Mouse (Mus musculus) liver, embryonic 13.5 days (tissue): ENCODE results near the gene Cbx5. TPM values are rescaled to one million over a fixed set of nuclear protein-coding genes. Genes with fewer than 3 reads are reported as not detected.

Source experiments
- ATAC-seq: fragments of 200-750 bp; cut with Nextera tagmentation; 2 replicates; pipeline ENCODE4 v1.8.0; 2017; ENCODE audit warnings: low read depth, mild to moderate bottlenecking, moderate number of reproducible peaks, moderate library complexity
- DNase-seq: peaks from one replicate; pipeline ENCODE4 v3.0.0; 2022
- H3K27ac ChIP-seq: fragments of 300-500 bp; sonication (generic); 2 replicates; pipeline ENCODE4 v1.5.1; 2015; ENCODE audit warnings: moderate library complexity, mild to moderate bottlenecking, inconsistent platforms
- H3K27me3 ChIP-seq: fragments of 300-500 bp; sonication (generic); 2 replicates; pipeline ENCODE4 v1.6.1; 2015; ENCODE audit warnings: mild to moderate bottlenecking, inconsistent platforms
- H3K36me3 ChIP-seq: fragments of 300-500 bp; sonication (generic); 2 replicates; pipeline ENCODE4 v1.6.1; 2015; ENCODE audit warnings: mild to moderate bottlenecking, inconsistent platforms
- H3K4me1 ChIP-seq: fragments of 300-500 bp; sonication (generic); replicated peaks from 2 replicates; pipeline ENCODE4 v1.6.1; 2015; ENCODE audit warnings: inconsistent platforms
- H3K4me2 ChIP-seq: fragments of 300-500 bp; sonication (generic); 2 replicates; pipeline ENCODE4 v1.6.1; 2015; ENCODE audit warnings: inconsistent platforms, mild to moderate bottlenecking, moderate library complexity
- H3K4me3 ChIP-seq: fragments of 300-500 bp; sonication (generic); replicated peaks from 2 replicates; pipeline ENCODE4 v1.5.1; 2015; ENCODE audit warnings: mild to moderate bottlenecking, inconsistent platforms
- H3K9ac ChIP-seq: fragments of 300-500 bp; sonication (generic); 2 replicates; pipeline ENCODE4 v1.6.1; 2015; ENCODE audit warnings: mild to moderate bottlenecking, inconsistent platforms
- H3K9me3 ChIP-seq: fragments of 300-500 bp; sonication (generic); replicated peaks from 2 replicates; pipeline ENCODE4 v1.6.1; 2016; ENCODE audit warnings: inconsistent platforms
- WGBS: fragments of 180-500 bp; shearing (Covaris S2); methylation state at CpG from one replicate; pipeline ENCODE4 v1.1.7; 2015; ENCODE audit not compliant: insufficient replicate concordance; 5-methylcytosine and 5-hydroxymethylcytosine counted together
- microRNA counts: library from miRNA; unstranded; fragments of <30 nt; microRNA quantifications from one replicate; lab custom pipeline; 2016
- microRNA-seq: library from miRNA; unstranded; fragments of <30 nt; microRNA quantifications from one replicate; pipeline ENCODE4, GENCODE M21; 2016
- polyA plus RNA-seq: library from polyadenylated mRNA; unstranded; fragments of >200 nt; fragmentation: Nextera tagmentation; extraction: Ambion mirVana; gene quantifications from 2 replicates; pipeline ENCODE4 v1.2.1, GENCODE M21; 2015

Gene Cbx5
- polyA plus RNA-seq, 1 experiment from 2014 or later: 61.1 TPM

- H3K9ac ChIP-seq: no peak overlapping the region
- H3K4me3 ChIP-seq: no peak overlapping the region
- H3K27ac ChIP-seq: no peak overlapping the region
- no peaks in the 10 kb centered on the region for H3K4me1 ChIP-seq
- peaks cover 26% of the 10 kb centered on the region for H3K27me3 ChIP-seq
- H3K9me3 ChIP-seq: no peaks in the 10 kb centered on the region
- WGBS: 68% methylated on average over 4 of the region's 4 CpGs
- H3K36me3 ChIP-seq: peaks cover 4% of the 10 kb centered on the region
- no peak for ATAC-seq
- H3K4me2 ChIP-seq: no peak overlapping the region
- DNase-seq: no peak
Measured at GRCm38 (mm10) chr15:103152890-103153610, 86.6 kb downstream of the Cbx5 start.

GRCm38 (mm10) chr15:103152371-103152770, 87.2 kb downstream of the Cbx5 start:
- Histone ChIP-seq H3K27ac (no peak overlapping the region), H3K4me2 (no peak overlapping the region), H3K27me3 (peaks cover 33% of the 10 kb centered on the region), H3K4me3 (no peak overlapping the region), H3K9ac (no peak overlapping the region), H3K9me3 (no peaks in the 10 kb centered on the region), H3K36me3 (peaks cover under 1% of the 10 kb centered on the region), H3K4me1 (no peaks in the 10 kb centered on the region)
- ATAC-seq (no peak), DNase-seq (no peak)
- WGBS: 68% methylated on average over 3 of the region's 3 CpGs

- Histone ChIP-seq H3K4me1 (no peaks in the 10 kb centered on the region), H3K9me3 (no peaks in the 10 kb centered on the region), H3K9ac (no peak overlapping the region), H3K4me2 (no peak overlapping the region), H3K4me3 (no peak overlapping the region), H3K27me3 (peaks cover 79% of the 10 kb centered on the region), H3K36me3 (no peaks in the 10 kb centered on the region), H3K27ac (no peak overlapping the region)
- 59% methylated on average over 9 of the region's 9 CpGs for WGBS
- no peak for DNase-seq
- no peak for ATAC-seq
Measured at GRCm38 (mm10) chr15:103147779-103148178, 91.8 kb downstream of the Cbx5 start.

GRCm38 (mm10) chr15:103147422-103147690, 92.3 kb downstream of the Cbx5 start:
- no peak overlapping the region for H3K27ac ChIP-seq
- H3K4me3 ChIP-seq: no peak overlapping the region
- no peak for ATAC-seq
- no peak overlapping the region for H3K9ac ChIP-seq
- no peaks in the 10 kb centered on the region for H3K9me3 ChIP-seq
- peaks cover 79% of the 10 kb centered on the region for H3K27me3 ChIP-seq
- no peaks in the 10 kb centered on the region for H3K4me1 ChIP-seq
- no peaks in the 10 kb centered on the region for H3K36me3 ChIP-seq
- DNase-seq: no peak
- H3K4me2 ChIP-seq: no peak overlapping the region
- 14% methylated on average over 3 of the region's 3 CpGs for WGBS

GRCm38 (mm10) chr15:103146627-103147421, 92.8 kb downstream of the Cbx5 start:
- Histone ChIP-seq H3K4me2 (peak overlapping the region; percentile 50), H3K27me3 (peaks cover 80% of the 10 kb centered on the region), H3K4me3 (peak overlapping the region; percentile 28), H3K36me3 (no peaks in the 10 kb centered on the region), H3K9me3 (no peaks in the 10 kb centered on the region), H3K27ac (no peak overlapping the region), H3K4me1 (no peaks in the 10 kb centered on the region), H3K9ac (no peak overlapping the region)
- 2% methylated on average over 49 of the region's 57 CpGs for WGBS
- no peak for DNase-seq
- no peak for ATAC-seq

GRCm38 (mm10) chr15:103145635-103146299, 93.8 kb downstream of the Cbx5 start:
- no peak overlapping the region for H3K9ac ChIP-seq
- no peak overlapping the region for H3K4me3 ChIP-seq
- H3K4me1 ChIP-seq: no peaks in the 10 kb centered on the region
- no peak for DNase-seq
- H3K27ac ChIP-seq: no peak overlapping the region
- ATAC-seq: no peak
- H3K36me3 ChIP-seq: no peaks in the 10 kb centered on the region
- H3K27me3 ChIP-seq: peaks cover 90% of the 10 kb centered on the region
- WGBS: 49% methylated on average over 11 of the region's 11 CpGs
- H3K9me3 ChIP-seq: no peaks in the 10 kb centered on the region
- no peak overlapping the region for H3K4me2 ChIP-seq

GRCm38 (mm10) chr15:103144176-103144575, 95.4 kb downstream of the Cbx5 start:
- Histone ChIP-seq H3K9me3 (no peaks in the 10 kb centered on the region), H3K27ac (no peak overlapping the region), H3K27me3 (peaks cover 92% of the 10 kb centered on the region), H3K4me2 (no peak overlapping the region), H3K36me3 (no peaks in the 10 kb centered on the region), H3K9ac (no peak overlapping the region), H3K4me1 (no peaks in the 10 kb centered on the region), H3K4me3 (no peak overlapping the region)
- 22% methylated on average over 3 of the region's 3 CpGs for WGBS
- DNase-seq (no peak), ATAC-seq (no peak)

MicroRNA genes within 50 kb of the gene (microRNA counts, 519-probe panel; counts per million panel counts)
- microRNA mmu-miR-148b (lab: Ali Mortazavi, UCI): 4,991 counts per million, percentile 51 among the panel's probes with 10 or more counts

Small RNA genes within 50 kb of the gene (microRNA-seq; reads per million reads assigned to microRNA genes)
- gene Mir148b: 538 reads per million, percentile 70 among the genes with 10 or more reads in this experiment

Other genes with a start within 250 kb of the Cbx5 start
- 0.19 and 0.20 TPM in 2 replicates for gene Hoxc8, start 249.2 kb downstream of the Cbx5 start, polyA plus RNA-seq
- 0.13 and 0.14 TPM in 2 replicates for gene Hoxc6, start 241.6 kb downstream of the Cbx5 start, polyA plus RNA-seq
- 0.31 and 0.42 TPM in 2 replicates for gene Hoxc4, start 220.9 kb downstream of the Cbx5 start, polyA plus RNA-seq
- gene Smug1, start 72.7 kb downstream of the Cbx5 start, polyA plus RNA-seq: 5.0 and 6.4 TPM in 2 replicates
- 436 and 495 TPM in 2 replicates for gene Hnrnpa1, start 616 bp upstream of the Cbx5 start, polyA plus RNA-seq
- gene Nfe2, start 18.6 kb upstream of the Cbx5 start, polyA plus RNA-seq: 171 and 185 TPM in 2 replicates
- gene Copz1, start 32.9 kb upstream of the Cbx5 start, polyA plus RNA-seq: 213 and 240 TPM in 2 replicates
- gene Gpr84, start 70.8 kb upstream of the Cbx5 start, polyA plus RNA-seq: 0.28 and 0.29 TPM in 2 replicates
- gene Zfp385a, start 100.3 kb upstream of the Cbx5 start, polyA plus RNA-seq: 4.6 and 5.9 TPM in 2 replicates
- gene Itga5, start 126.9 kb upstream of the Cbx5 start, polyA plus RNA-seq: 12.9 and 15.8 TPM in 2 replicates
- gene Gtsf1, start 190.7 kb upstream of the Cbx5 start, polyA plus RNA-seq: 0.23 TPM in 1 of 2 replicates, not detected in the other
- not detected in 2 replicates for gene Gtsf2, start 208.7 kb upstream of the Cbx5 start, polyA plus RNA-seq
- 5.9 and 7.0 TPM in 2 replicates for gene Nckap1l, start 214.0 kb upstream of the Cbx5 start, polyA plus RNA-seq